Mouse (Mus musculus) stomach, postnatal 0 days (tissue): ENCODE measurements at regions not wholly inside any gene's neighbourhood (a gene's known extent, or its start where the extent isn't known, plus 50 kb on each side); places are given as distances from the start of the nearest gene placed in this dataset.

Experiments
- CTCF ChIP-seq: IDR thresholded peaks from 2 replicates; pipeline ENCODE4 v1.5.1; 2016; ENCODE audit warnings: antibody characterized with exemption, low read depth, mild to moderate bottlenecking, moderate library complexity
- EP300 ChIP-seq: optimal IDR thresholded peaks from 2 replicates; pipeline ENCODE3; 2016; ENCODE audit warnings: antibody characterized with exemption

DNA sequence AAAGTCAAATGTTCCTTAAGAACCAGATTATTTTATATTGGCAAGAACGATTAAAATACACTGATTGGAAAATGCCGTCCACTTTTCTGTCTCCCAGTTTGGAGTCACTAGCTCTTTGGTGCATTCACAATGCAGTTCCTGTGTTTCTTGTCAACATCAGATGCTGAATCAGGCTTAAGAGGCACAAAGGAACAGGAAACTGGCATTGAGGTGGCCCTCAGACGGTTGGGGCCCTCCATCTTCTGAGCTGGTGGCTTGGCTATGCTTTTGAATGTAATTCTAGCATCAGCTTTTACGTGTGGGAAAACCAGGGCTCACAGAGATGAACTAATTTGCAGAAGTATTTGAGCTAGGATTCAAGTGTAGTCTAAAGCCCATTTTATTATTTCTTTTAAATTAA lies 282.3 kb downstream of the Hace1 start:
- TF ChIP-seq CTCF = no peak
- TF ChIP-seq EP300 = no peak
